Mouse (Mus musculus): ENCODE results near the gene Gdap2.

DNA sequence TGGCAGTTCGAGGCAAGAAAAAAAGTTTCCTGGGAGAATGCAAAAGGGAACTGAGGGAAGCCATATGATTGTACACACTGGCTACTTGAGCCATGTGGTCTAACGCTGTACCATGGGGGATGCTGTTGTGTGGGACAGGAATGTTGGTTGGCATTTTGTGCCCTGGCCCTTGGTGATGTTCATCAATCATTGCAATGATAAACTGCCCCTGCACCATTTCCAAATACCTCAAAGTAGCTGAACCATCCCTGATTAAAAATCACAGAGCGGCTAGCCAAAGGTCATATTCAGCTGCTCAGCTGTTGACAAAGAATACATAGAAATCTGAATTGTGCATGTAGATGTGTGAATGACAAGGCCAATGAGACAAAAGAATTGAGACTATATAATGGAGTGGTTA is 66.8 kb downstream of the Gdap2 start:
- no peak for TF ChIP-seq CTCF (IDR thresholded peaks at IDR 0.05; ENCODE audit: low read depth, low read length)
- TF ChIP-seq POLR2A (IDR thresholded peaks at IDR 0.05; ENCODE audit: extremely low read depth, insufficient read depth, low read length), result no peak

All from liver, adult 2 months (tissue).